Mouse (Mus musculus) spleen, adult 2 months (tissue): ENCODE results near the gene Il1a.

Source experiments
- CTCF ChIP-seq: fragments of 200-500 bp; IDR thresholded peaks from 2 replicates; pipeline ENCODE4 v1.5.1; 2011; ENCODE audit warnings: mild to moderate bottlenecking, inconsistent platforms; ENCODE audit not compliant: insufficient read depth, insufficient read length, insufficient replicate concordance; ENCODE audit errors: extremely low read depth
- POLR2A ChIP-seq: fragments of 200-500 bp; IDR thresholded peaks from 2 replicates; pipeline ENCODE4 v1.6.1; 2011; ENCODE audit warnings: low read depth, low read length, inconsistent platforms

DNA sequence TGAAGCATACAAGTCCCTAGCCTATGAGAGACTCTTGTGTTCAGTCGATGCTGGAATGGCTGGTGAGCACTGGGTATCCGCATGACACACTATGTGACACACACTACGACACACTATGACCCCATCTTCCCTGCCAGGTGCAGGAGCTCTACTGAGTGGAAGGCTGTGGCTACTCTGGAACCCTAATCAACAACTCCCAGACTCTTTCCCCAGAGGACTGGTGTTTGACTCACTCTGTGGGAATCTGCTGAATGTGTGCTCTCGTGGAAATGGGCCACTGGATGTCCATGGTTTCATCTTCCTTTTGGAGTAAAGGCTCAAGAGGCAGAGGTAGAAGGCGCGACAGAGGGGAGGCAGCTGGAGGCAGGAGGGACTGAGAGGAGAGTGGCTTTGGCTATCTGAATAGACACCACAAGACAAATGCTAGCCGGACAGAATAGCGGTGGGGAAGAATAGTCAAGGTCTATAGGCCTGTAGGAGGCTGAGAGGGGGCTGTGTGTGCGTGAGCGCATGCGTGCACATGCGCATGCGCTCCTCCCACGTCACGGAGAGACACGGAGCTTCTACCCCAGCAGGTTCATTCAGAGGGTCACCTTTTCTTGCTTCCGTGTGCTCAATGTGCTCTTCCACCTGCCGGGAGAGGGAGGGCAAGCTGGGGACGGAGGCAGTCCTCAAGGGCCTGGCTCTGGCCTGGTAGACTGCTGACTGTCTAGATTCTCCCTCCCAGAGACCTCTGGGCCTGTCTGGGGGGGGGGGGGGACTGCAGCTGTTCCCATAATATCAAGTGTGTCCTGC, 56.7 kb downstream of the Il1a start:
- TF ChIP-seq CTCF (no peak), POLR2A (no peak)
